Mouse (Mus musculus) liver, adult 2 months (tissue): ENCODE measurements at regions not wholly inside any gene's neighbourhood (a gene's known extent, or its start where the extent isn't known, plus 50 kb on each side); places are given as distances from the start of the nearest gene placed in this dataset.

Experiments
- DNase-seq: peaks from one replicate; pipeline ENCODE4 v3.0.0-alpha.2; 2011; ENCODE audit warnings: low read depth, low spot score; ENCODE audit errors: extremely low read depth
- H3K27ac ChIP-seq: fragments of 200-500 bp; replicated peaks from 2 replicates; pipeline ENCODE4 v1.5.1; 2012; ENCODE audit warnings: low read depth, mild to moderate bottlenecking, control low read depth, inconsistent platforms, low read length; ENCODE audit not compliant: insufficient read depth
- H3K27me3 ChIP-seq: fragments of 200-500 bp; 2 replicates; pipeline ENCODE4 v1.6.1; 2012; ENCODE audit warnings: mild to moderate bottlenecking, moderate library complexity, low read length, inconsistent platforms; ENCODE audit not compliant: control insufficient read depth, insufficient read depth
- H3K36me3 ChIP-seq: fragments of 200-500 bp; 2 replicates; pipeline ENCODE4 v1.6.1; 2012; ENCODE audit warnings: low read length, inconsistent platforms; ENCODE audit not compliant: control insufficient read depth, insufficient read depth
- H3K4me1 ChIP-seq: fragments of 200-500 bp; 2 replicates; pipeline ENCODE4 v1.6.1; 2011; ENCODE audit warnings: low read length; ENCODE audit not compliant: control insufficient read depth, insufficient read depth
- H3K4me3 ChIP-seq: fragments of 200-500 bp; 2 replicates; pipeline ENCODE4 v1.5.1; 2011; ENCODE audit warnings: low read depth, mild to moderate bottlenecking, control low read depth, low read length, moderate library complexity; ENCODE audit not compliant: insufficient read depth
- H3K79me2 ChIP-seq: fragments of 200-500 bp; 2 replicates; pipeline ENCODE4 v1.6.1; 2012; ENCODE audit warnings: inconsistent platforms, mild to moderate bottlenecking, low read length, moderate library complexity; ENCODE audit not compliant: control insufficient read depth, insufficient read depth
- H3K9ac ChIP-seq: fragments of 200-500 bp; 2 replicates; pipeline ENCODE4 v1.6.1; 2012; ENCODE audit warnings: low read depth, mild to moderate bottlenecking, control low read depth, inconsistent platforms, low read length
- CTCF ChIP-seq: fragments of 200-500 bp; IDR thresholded peaks from 2 replicates; pipeline ENCODE4 v1.5.1; 2011; ENCODE audit warnings: low read depth, low read length, control low read depth
- POLR2A ChIP-seq: fragments of 200-500 bp; IDR thresholded peaks from 2 replicates; pipeline ENCODE4 v1.6.1; 2011; ENCODE audit warnings: low read length, control low read depth; ENCODE audit not compliant: insufficient read depth; ENCODE audit errors: extremely low read depth
- WGBS: fragments of 180-500 bp; shearing (Covaris S2); methylation state at CpG from one replicate; pipeline ENCODE4 v1.1.7; 2018; 5-methylcytosine and 5-hydroxymethylcytosine counted together

GRCm38 (mm10) chr16:97272035-97272631, 84.4 kb upstream of the Bace2 start:
- Histone ChIP-seq H3K27ac (no peak overlapping the region), H3K27me3 (no peaks in the 10 kb centered on the region), H3K36me3 (no peaks in the 10 kb centered on the region), H3K9ac (no peak overlapping the region), H3K79me2 (no peaks in the 10 kb centered on the region), H3K4me1 (no peaks in the 10 kb centered on the region), H3K4me3 (no peak overlapping the region)
- TF ChIP-seq CTCF (peak; percentile 94), POLR2A (no peak)
- 13% methylated on average over 12 of the region's 12 CpGs for WGBS
- DNase-seq, result peak; percentile 26

GRCm38 (mm10) chr16:97278913-97279312, 77.6 kb upstream of the Bace2 start:
- WGBS, result 84% methylated on average over 1 of the region's 1 CpGs
- no peaks in the 10 kb centered on the region for H3K79me2 ChIP-seq
- no peak overlapping the region for H3K27ac ChIP-seq
- peaks cover 7% of the 10 kb centered on the region for H3K4me1 ChIP-seq
- no peak overlapping the region for H3K9ac ChIP-seq
- no peaks in the 10 kb centered on the region for H3K27me3 ChIP-seq
- TF ChIP-seq CTCF (no peak), POLR2A (no peak)
- H3K36me3 ChIP-seq, result no peaks in the 10 kb centered on the region
- DNase-seq, result no peak
- H3K4me3 ChIP-seq, result no peak overlapping the region

- Histone ChIP-seq H3K79me2 (no peaks in the 10 kb centered on the region), H3K27ac (peak overlapping the region; percentile 38; the same call in 1 of the 2 replicates), H3K4me1 (peaks cover 7% of the 10 kb centered on the region), H3K9ac (no peak overlapping the region), H3K4me3 (no peak overlapping the region), H3K36me3 (no peaks in the 10 kb centered on the region), H3K27me3 (no peaks in the 10 kb centered on the region)
- DNase-seq, result peak; percentile 70
- TF ChIP-seq POLR2A, result no peak
- WGBS, result 27% methylated on average over 7 of the region's 7 CpGs
Observed at GRCm38 (mm10) chr16:97281615-97282110, 74.9 kb upstream of the Bace2 start.

- Histone ChIP-seq H3K4me1 (peaks cover 7% of the 10 kb centered on the region), H3K36me3 (no peaks in the 10 kb centered on the region), H3K79me2 (no peaks in the 10 kb centered on the region), H3K4me3 (no peak overlapping the region), H3K27me3 (no peaks in the 10 kb centered on the region), H3K27ac (no peak overlapping the region), H3K9ac (no peak overlapping the region)
- no peak for DNase-seq
- WGBS, result 90% methylated on average over 9 of the region's 9 CpGs
- TF ChIP-seq CTCF (no peak), POLR2A (no peak)
Observed at GRCm38 (mm10) chr16:97282943-97283342, 73.6 kb upstream of the Bace2 start.

GRCm38 (mm10) chr16:97285886-97286447, 70.6 kb upstream of the Bace2 start:
- H3K79me2 ChIP-seq, result no peaks in the 10 kb centered on the region
- DNase-seq, result no peak
- TF ChIP-seq CTCF, result no peak
- TF ChIP-seq POLR2A, result no peak
- H3K4me3 ChIP-seq, result no peak overlapping the region
- peaks cover 7% of the 10 kb centered on the region for H3K4me1 ChIP-seq
- WGBS, result 85% methylated on average over 8 of the region's 8 CpGs
- no peak overlapping the region for H3K27ac ChIP-seq
- no peaks in the 10 kb centered on the region for H3K27me3 ChIP-seq
- H3K36me3 ChIP-seq, result no peaks in the 10 kb centered on the region
- H3K9ac ChIP-seq, result no peak overlapping the region

GRCm38 (mm10) chr16:97286717-97287116, 69.8 kb upstream of the Bace2 start:
- Histone ChIP-seq H3K79me2 (no peaks in the 10 kb centered on the region), H3K27me3 (no peaks in the 10 kb centered on the region), H3K4me3 (no peak overlapping the region), H3K4me1 (peaks cover 2% of the 10 kb centered on the region), H3K36me3 (no peaks in the 10 kb centered on the region), H3K27ac (no peak overlapping the region), H3K9ac (no peak overlapping the region)
- DNase-seq, result no peak
- no peak for TF ChIP-seq CTCF
- no peak for TF ChIP-seq POLR2A
- WGBS, result 45% methylated on average over 3 of the region's 3 CpGs
